Mouse (Mus musculus): ENCODE data around the gene Gramd1c. TPM values are rescaled to one million over a fixed set of nuclear protein-coding genes. Genes with fewer than 3 reads are reported as not detected.

The Gramd1c gene
- polyA plus RNA-seq, 1 experiment from 2014 or later: 6.3 TPM

DNA sequence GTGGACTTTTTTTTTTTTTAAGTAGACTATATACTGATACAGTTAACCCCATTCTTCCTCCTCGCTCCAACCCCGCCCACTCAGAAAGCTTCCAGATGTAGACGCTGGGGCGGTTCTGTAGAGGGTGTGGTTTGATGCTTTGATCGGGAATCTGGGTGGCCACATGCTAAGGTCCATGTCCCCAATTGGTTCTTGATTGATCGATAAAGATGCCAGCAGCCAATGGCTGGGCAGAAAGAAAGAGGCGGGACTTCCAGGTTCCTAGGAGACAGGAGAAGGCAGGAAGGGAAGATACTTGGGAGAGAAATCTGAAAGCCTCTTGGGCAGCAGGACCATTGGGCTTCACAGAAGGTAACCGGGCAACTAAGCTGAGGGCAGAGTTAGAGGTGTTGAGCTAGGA, 7.4 kb downstream of the Gramd1c start:
- H3K4me2 ChIP-seq: no peak overlapping the region
- H3K36me3 ChIP-seq: no peaks in the 10 kb centered on the region
- no peak overlapping the region for H3K4me3 ChIP-seq
- ATAC-seq (ENCODE audit: insufficient number of reproducible peaks, low FRiP score, low TSS enrichment, low read depth): no peak
- H3K27me3 ChIP-seq: no peaks in the 10 kb centered on the region
- 62% methylated on average over 8 of the region's 8 CpGs for WGBS
- no peak overlapping the region for H3K9ac ChIP-seq
- H3K9me3 ChIP-seq: no peaks in the 10 kb centered on the region
- H3K4me1 ChIP-seq: 0 out of 2 replicates have a peak, but pooled peaks cover 2% of the 10 kb centered on the region
- H3K27ac ChIP-seq: no peak overlapping the region

DNA sequence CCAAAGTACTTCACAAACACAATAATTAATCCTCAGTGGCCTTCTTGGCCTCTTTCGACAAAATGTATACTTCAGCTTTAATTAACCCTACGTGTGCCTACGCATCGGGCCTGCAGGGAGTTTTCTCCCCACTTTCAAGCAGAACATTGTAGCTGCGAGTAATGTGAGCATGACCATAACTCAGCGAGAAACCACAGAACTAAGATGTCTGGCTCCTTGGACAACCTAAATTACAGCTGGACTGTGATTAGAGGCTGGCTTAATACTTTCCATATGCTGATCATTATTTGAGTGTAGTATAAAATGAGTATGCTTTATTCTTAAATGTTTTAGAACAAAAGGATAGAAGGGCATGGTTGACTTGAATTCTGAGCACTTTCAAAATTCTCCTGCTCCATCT, 9.9 kb downstream of the Gramd1c start:
- no peak overlapping the region for H3K4me3 ChIP-seq
- H3K9me3 ChIP-seq: no peaks in the 10 kb centered on the region
- no peaks in the 10 kb centered on the region for H3K36me3 ChIP-seq
- H3K27ac ChIP-seq: no peak overlapping the region
- no peaks in the 10 kb centered on the region for H3K27me3 ChIP-seq
- ATAC-seq (ENCODE audit: insufficient number of reproducible peaks, low FRiP score, low TSS enrichment, low read depth): no peak
- H3K9ac ChIP-seq: no peak overlapping the region
- 0 out of 2 replicates have a peak, but pooled peaks cover 2% of the 10 kb centered on the region for H3K4me1 ChIP-seq
- 21% methylated on average over 6 of the region's 6 CpGs for WGBS
- H3K4me2 ChIP-seq: no peak overlapping the region

GRCm38 (mm10) chr16:44052390-44052789, 10.8 kb downstream of the Gramd1c start:
- 59% methylated on average over 6 of the region's 6 CpGs for WGBS
- Histone ChIP-seq H3K36me3 (no peaks in the 10 kb centered on the region), H3K9ac (no peak overlapping the region), H3K27ac (no peak overlapping the region), H3K4me2 (no peak overlapping the region), H3K4me3 (no peak overlapping the region), H3K27me3 (no peaks in the 10 kb centered on the region), H3K4me1 (0 out of 2 replicates have a peak, but pooled peaks cover 2% of the 10 kb centered on the region), H3K9me3 (no peaks in the 10 kb centered on the region)
- ATAC-seq (ENCODE audit: insufficient number of reproducible peaks, low FRiP score, low TSS enrichment, low read depth): no peak

GRCm38 (mm10) chr16:44050139-44050538, 13.0 kb downstream of the Gramd1c start:
- H3K27me3 ChIP-seq: no peaks in the 10 kb centered on the region
- H3K9ac ChIP-seq: no peak overlapping the region
- H3K4me3 ChIP-seq: no peak overlapping the region
- no peak for ATAC-seq (ENCODE audit: insufficient number of reproducible peaks, low FRiP score, low TSS enrichment, low read depth)
- no peaks in the 10 kb centered on the region for H3K9me3 ChIP-seq
- H3K4me2 ChIP-seq: no peak overlapping the region
- H3K4me1 ChIP-seq: 0 out of 2 replicates have a peak, but pooled peaks cover 2% of the 10 kb centered on the region
- H3K36me3 ChIP-seq: no peaks in the 10 kb centered on the region
- 80% methylated on average over 5 of the region's 5 CpGs for WGBS
- no peak overlapping the region for H3K27ac ChIP-seq

DNA sequence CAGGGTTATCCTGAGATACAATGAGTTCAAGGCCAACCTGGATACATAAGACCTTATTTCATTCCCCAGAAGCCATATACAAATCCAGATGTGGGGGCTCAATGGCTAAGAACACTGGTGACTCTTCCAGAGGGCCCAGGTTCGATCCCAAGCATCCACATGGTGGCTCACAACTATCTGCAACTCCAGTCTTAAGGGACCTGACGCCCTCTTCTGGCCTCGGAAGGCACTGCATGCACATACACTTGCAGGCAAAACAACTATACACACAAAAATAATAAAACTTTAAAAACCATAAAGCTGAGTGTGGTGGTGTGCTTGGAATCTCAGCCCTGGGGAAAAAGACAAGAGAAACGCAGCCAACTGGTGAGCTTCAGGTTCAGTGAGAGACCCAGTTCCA, 24.0 kb downstream of the Gramd1c start:
- H3K27ac ChIP-seq: no peak overlapping the region
- H3K9me3 ChIP-seq: no peaks in the 10 kb centered on the region
- H3K9ac ChIP-seq: no peak overlapping the region
- WGBS: 76% methylated on average over 4 of the region's 4 CpGs
- no peaks in the 10 kb centered on the region for H3K4me1 ChIP-seq
- H3K4me3 ChIP-seq: no peak overlapping the region
- no peaks in the 10 kb centered on the region for H3K27me3 ChIP-seq
- 0 out of 2 replicates have a peak, but pooled peaks cover 3% of the 10 kb centered on the region for H3K36me3 ChIP-seq
- no peak overlapping the region for H3K4me2 ChIP-seq
- ATAC-seq (ENCODE audit: insufficient number of reproducible peaks, low FRiP score, low TSS enrichment, low read depth): no peak

GRCm38 (mm10) chr16:44035221-44035620, 27.9 kb downstream of the Gramd1c start:
- ATAC-seq (ENCODE audit: insufficient number of reproducible peaks, low FRiP score, low TSS enrichment, low read depth): no peak
- WGBS: 76% methylated on average over 3 of the region's 3 CpGs
- 0 out of 2 replicates have a peak, but pooled peaks cover 2% of the 10 kb centered on the region for H3K36me3 ChIP-seq

DNA sequence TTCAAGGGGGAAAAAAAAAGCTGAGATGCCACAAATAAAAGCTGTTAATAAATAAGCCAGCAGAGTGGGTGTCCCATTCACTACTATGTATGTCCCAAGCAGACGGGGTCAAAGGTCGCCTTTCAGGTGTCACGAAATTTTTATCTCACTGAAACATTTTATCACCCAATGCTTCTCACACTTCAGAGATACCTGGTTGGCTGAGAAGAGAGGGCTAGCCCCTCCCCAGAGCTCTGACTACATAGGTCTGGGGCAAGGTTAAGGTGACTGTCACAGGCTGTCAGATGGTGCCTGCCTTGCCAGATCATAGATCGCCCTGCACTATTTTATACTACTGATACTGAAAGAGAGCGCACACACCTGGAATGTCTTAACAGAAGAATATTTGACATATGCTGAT, 29.8 kb downstream of the Gramd1c start:
- Histone ChIP-seq H3K9me3 (no peaks in the 10 kb centered on the region), H3K27me3 (no peaks in the 10 kb centered on the region), H3K36me3 (no peaks in the 10 kb centered on the region), H3K4me1 (no peaks in the 10 kb centered on the region), H3K27ac (no peak overlapping the region), H3K4me3 (no peak overlapping the region), H3K9ac (no peak overlapping the region), H3K4me2 (no peak overlapping the region)
- no peak for ATAC-seq (ENCODE audit: insufficient number of reproducible peaks, low FRiP score, low TSS enrichment, low read depth)
- WGBS: 79% methylated on average over 5 of the region's 5 CpGs

More at GRCm38 (mm10) chr16:44035221-44035620, 27.9 kb downstream of the Gramd1c start:
- Histone ChIP-seq H3K27me3 (no peaks in the 10 kb centered on the region), H3K4me1 (no peaks in the 10 kb centered on the region), H3K9me3 (no peaks in the 10 kb centered on the region), H3K27ac (no peak overlapping the region), H3K4me3 (no peak overlapping the region), H3K4me2 (no peak overlapping the region), H3K9ac (no peak overlapping the region)

DNA sequence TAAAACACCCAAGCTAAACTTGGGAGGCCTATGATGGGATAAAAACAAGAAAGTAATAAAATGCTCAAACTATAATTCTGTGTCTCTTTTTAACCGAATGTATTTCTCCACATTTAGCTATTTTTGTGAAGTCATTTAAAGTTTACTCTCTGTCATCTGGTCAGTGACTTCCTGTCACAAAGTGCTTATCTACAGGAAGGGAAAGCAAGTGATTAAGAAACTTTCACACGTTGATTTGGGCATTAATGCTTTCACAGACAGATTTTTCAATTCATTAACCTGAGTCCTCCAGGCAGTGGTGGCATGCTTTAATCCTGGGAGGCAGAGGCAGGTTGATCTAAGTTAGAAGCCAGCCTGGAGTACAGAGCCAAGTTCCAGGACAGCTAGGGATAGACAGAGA, 33.9 kb downstream of the Gramd1c start:
- Histone ChIP-seq H3K4me3 (no peak overlapping the region), H3K27ac (no peak overlapping the region), H3K36me3 (no peaks in the 10 kb centered on the region), H3K9ac (no peak overlapping the region), H3K4me2 (no peak overlapping the region), H3K4me1 (no peaks in the 10 kb centered on the region), H3K9me3 (no peaks in the 10 kb centered on the region), H3K27me3 (no peaks in the 10 kb centered on the region)
- no peak for ATAC-seq (ENCODE audit: insufficient number of reproducible peaks, low FRiP score, low TSS enrichment, low read depth)
- WGBS: 53% methylated on average over 2 of the region's 2 CpGs

- Histone ChIP-seq H3K4me1 (no peaks in the 10 kb centered on the region), H3K27me3 (no peaks in the 10 kb centered on the region), H3K36me3 (no peaks in the 10 kb centered on the region), H3K4me3 (no peak overlapping the region), H3K4me2 (no peak overlapping the region), H3K27ac (no peak overlapping the region), H3K9me3 (no peaks in the 10 kb centered on the region), H3K9ac (no peak overlapping the region)
- no peak for ATAC-seq (ENCODE audit: insufficient number of reproducible peaks, low FRiP score, low TSS enrichment, low read depth)
- WGBS: 39% methylated on average over 9 of the region's 9 CpGs
Measured at GRCm38 (mm10) chr16:44026822-44027221, 36.3 kb downstream of the Gramd1c start.

DNA sequence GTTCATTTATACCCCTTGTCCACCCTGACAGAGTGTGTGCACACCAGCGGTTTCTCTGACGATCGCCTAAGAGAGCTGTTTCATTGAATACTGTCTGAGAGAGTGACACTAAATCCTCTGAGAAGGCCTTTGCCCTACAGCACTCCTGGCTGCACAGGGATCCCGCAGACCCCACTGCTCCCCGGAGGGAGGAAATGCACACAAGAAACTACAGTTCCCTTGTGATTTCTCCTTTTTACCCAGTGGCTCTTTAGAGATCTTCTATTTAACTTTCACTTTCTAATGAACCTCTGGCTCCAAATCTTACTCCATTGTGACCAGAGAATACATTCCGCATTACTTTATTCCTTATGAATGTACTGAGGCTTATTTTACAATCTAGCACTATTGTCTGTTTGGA, 36.9 kb downstream of the Gramd1c start:
- WGBS: 65% methylated on average over 6 of the region's 6 CpGs
- no peak overlapping the region for H3K9ac ChIP-seq
- H3K4me1 ChIP-seq: no peaks in the 10 kb centered on the region
- no peak overlapping the region for H3K4me2 ChIP-seq
- H3K9me3 ChIP-seq: no peaks in the 10 kb centered on the region
- H3K27ac ChIP-seq: no peak overlapping the region
- H3K27me3 ChIP-seq: no peaks in the 10 kb centered on the region
- no peaks in the 10 kb centered on the region for H3K36me3 ChIP-seq
- no peak for ATAC-seq (ENCODE audit: insufficient number of reproducible peaks, low FRiP score, low TSS enrichment, low read depth)
- no peak overlapping the region for H3K4me3 ChIP-seq

GRCm38 (mm10) chr16:44018986-44019548, 44.1 kb downstream of the Gramd1c start:
- Histone ChIP-seq H3K9ac (no peak overlapping the region), H3K27ac (no peak overlapping the region), H3K4me3 (no peak overlapping the region), H3K9me3 (no peaks in the 10 kb centered on the region), H3K36me3 (no peaks in the 10 kb centered on the region), H3K27me3 (no peaks in the 10 kb centered on the region), H3K4me1 (no peaks in the 10 kb centered on the region), H3K4me2 (no peak overlapping the region)
- no peak for ATAC-seq (ENCODE audit: insufficient number of reproducible peaks, low FRiP score, low TSS enrichment, low read depth)
- 76% methylated on average over 2 of the region's 2 CpGs for WGBS

GRCm38 (mm10) chr16:44018372-44018771, 44.8 kb downstream of the Gramd1c start:
- Histone ChIP-seq H3K9me3 (no peaks in the 10 kb centered on the region), H3K4me1 (no peaks in the 10 kb centered on the region), H3K36me3 (no peaks in the 10 kb centered on the region), H3K4me3 (no peak overlapping the region), H3K9ac (no peak overlapping the region), H3K27me3 (no peaks in the 10 kb centered on the region), H3K27ac (no peak overlapping the region), H3K4me2 (no peak overlapping the region)
- WGBS: 50% methylated on average over 7 of the region's 7 CpGs
- no peak for ATAC-seq (ENCODE audit: insufficient number of reproducible peaks, low FRiP score, low TSS enrichment, low read depth)

GRCm38 (mm10) chr16:44017707-44018106, 45.4 kb downstream of the Gramd1c start:
- Histone ChIP-seq H3K4me1 (no peaks in the 10 kb centered on the region), H3K9me3 (no peaks in the 10 kb centered on the region), H3K27me3 (no peaks in the 10 kb centered on the region), H3K4me2 (no peak overlapping the region), H3K36me3 (no peaks in the 10 kb centered on the region), H3K9ac (no peak overlapping the region), H3K4me3 (no peak overlapping the region), H3K27ac (no peak overlapping the region)
- WGBS: 86% methylated on average over 4 of the region's 4 CpGs
- ATAC-seq (ENCODE audit: insufficient number of reproducible peaks, low FRiP score, low TSS enrichment, low read depth): no peak
